Mouse (Mus musculus) liver, postnatal 0 days (tissue): ENCODE data around the gene Bcl2l10. TPM values are rescaled to one million over a fixed set of nuclear protein-coding genes. Genes with fewer than 3 reads are reported as not detected.

Experiments
- ATAC-seq: fragments of 200-750 bp; cut with Nextera tagmentation; 2 replicates; pipeline ENCODE4 v1.8.0; 2017; ENCODE audit warnings: mild to moderate bottlenecking, moderate library complexity
- DNase-seq: peaks from one replicate; pipeline ENCODE4 v3.0.0-alpha.2; 2016
- H3K27ac ChIP-seq: fragments of 300-500 bp; sonication (generic); 2 replicates; pipeline ENCODE4 v1.5.1; 2014; ENCODE audit warnings: antibody characterized with exemption, moderate library complexity, mild to moderate bottlenecking, low read depth
- H3K27me3 ChIP-seq: fragments of 300-500 bp; sonication (generic); 2 replicates; pipeline ENCODE4 v1.6.1; 2014; ENCODE audit warnings: low read length, control low read depth, mixed read lengths; ENCODE audit not compliant: insufficient read depth
- H3K36me3 ChIP-seq: fragments of 300-500 bp; sonication (generic); replicated peaks from 2 replicates; pipeline ENCODE4 v1.6.1; 2014; ENCODE audit warnings: mild to moderate bottlenecking, control low read depth, low read length, moderate library complexity, mixed read lengths; ENCODE audit not compliant: insufficient read depth
- H3K4me1 ChIP-seq: fragments of 300-500 bp; sonication (generic); 2 replicates; pipeline ENCODE4 v1.6.1; 2014; ENCODE audit warnings: antibody characterized with exemption, mild to moderate bottlenecking, control low read depth; ENCODE audit not compliant: insufficient read depth
- H3K4me2 ChIP-seq: fragments of 300-500 bp; sonication (generic); 2 replicates; pipeline ENCODE4 v1.6.1; 2014; ENCODE audit warnings: low read depth, mild to moderate bottlenecking, low read length, moderate library complexity, mixed read lengths
- H3K4me3 ChIP-seq: fragments of 300-500 bp; sonication (generic); 2 replicates; pipeline ENCODE4 v1.5.1; 2014; ENCODE audit warnings: low read depth, low read length
- H3K9ac ChIP-seq: fragments of 300-500 bp; sonication (generic); replicated peaks from 2 replicates; pipeline ENCODE4 v1.6.1; 2014; ENCODE audit warnings: mild to moderate bottlenecking, moderate library complexity
- H3K9me3 ChIP-seq: fragments of 300-500 bp; sonication (generic); 2 replicates; pipeline ENCODE4 v1.6.1; 2016; ENCODE audit warnings: mild to moderate bottlenecking, control low read depth, low read length, mixed read lengths
- CTCF ChIP-seq: sonication (generic); IDR thresholded peaks from 2 replicates; pipeline ENCODE4 v1.5.1; 2016; ENCODE audit warnings: antibody characterized with exemption, low read depth
- EP300 ChIP-seq: IDR thresholded peaks from 2 replicates; pipeline ENCODE4 v1.6.1; 2016; ENCODE audit warnings: antibody characterized with exemption, low read depth, mild to moderate bottlenecking
- WGBS: fragments of 180-500 bp; shearing (Covaris S2); extraction: QIAGEN DNeasy Blood & Tissue Kit; methylation state at CpG from one replicate; pipeline ENCODE4 v1.1.7; 2014; ENCODE audit not compliant: insufficient replicate concordance; 5-methylcytosine and 5-hydroxymethylcytosine counted together
- polyA plus RNA-seq: library from polyadenylated mRNA; unstranded; fragments of >200 nt; fragmentation: Nextera tagmentation; extraction: Ambion mirVana; gene quantifications from 2 replicates; pipeline ENCODE4 v1.2.1, GENCODE M21; 2015

The Bcl2l10 gene
- polyA plus RNA-seq, 1 experiment from 2014 or later = not detected

- ATAC-seq (no peak), DNase-seq (no peak)
- no peak overlapping the region for H3K9ac ChIP-seq
- no peak overlapping the region for H3K4me2 ChIP-seq
- peaks cover 22% of the 10 kb centered on the region for H3K36me3 ChIP-seq
- no peaks in the 10 kb centered on the region for H3K9me3 ChIP-seq
- no peaks in the 10 kb centered on the region for H3K27me3 ChIP-seq
- H3K4me3 ChIP-seq = no peak overlapping the region
- H3K4me1 ChIP-seq = no peaks in the 10 kb centered on the region
- TF ChIP-seq EP300 (no peak), CTCF (no peak)
- no peak overlapping the region for H3K27ac ChIP-seq
- 77% methylated on average over 3 of the region's 3 CpGs for WGBS
Measured at GRCm38 (mm10) chr9:75384337-75384962, 36.9 kb downstream of the Bcl2l10 start.

GRCm38 (mm10) chr9:75385218-75385974 lies 37.8 kb downstream of the Bcl2l10 start:
- DNase-seq (no peak), ATAC-seq (no peak)
- Histone ChIP-seq H3K4me3 (no peak overlapping the region), H3K4me2 (no peak overlapping the region), H3K9ac (no peak overlapping the region), H3K36me3 (peaks cover 29% of the 10 kb centered on the region), H3K27ac (no peak overlapping the region), H3K9me3 (no peaks in the 10 kb centered on the region), H3K4me1 (no peaks in the 10 kb centered on the region), H3K27me3 (no peaks in the 10 kb centered on the region)
- TF ChIP-seq EP300 (0 out of 2 replicates have a peak, but pooled peaks have one; percentile 33), CTCF (no peak)
- 78% methylated on average over 9 of the region's 9 CpGs for WGBS

DNA sequence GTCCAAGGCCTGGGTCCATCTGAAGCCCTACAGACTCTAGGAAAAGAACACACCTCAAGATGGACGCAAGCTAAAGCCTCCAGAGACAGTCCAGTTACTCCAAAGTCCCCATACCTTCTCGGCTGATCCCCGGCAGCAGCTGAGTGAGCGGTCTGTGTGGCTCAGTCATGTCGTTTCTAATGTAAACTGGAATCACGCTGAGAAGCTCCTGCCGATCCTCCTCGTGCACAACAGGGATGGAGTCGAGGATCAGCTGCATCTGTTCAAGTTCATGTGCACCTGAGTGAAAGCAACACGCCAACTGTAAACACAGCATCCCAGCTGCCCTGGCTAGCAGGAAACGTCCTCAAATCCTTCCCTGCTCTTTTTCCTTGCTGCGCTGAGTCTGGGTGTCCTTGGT lies 45.7 kb downstream of the Bcl2l10 start:
- Histone ChIP-seq H3K4me3 (no peak overlapping the region), H3K9ac (no peak overlapping the region), H3K4me1 (no peaks in the 10 kb centered on the region), H3K27ac (no peak overlapping the region), H3K4me2 (no peak overlapping the region), H3K27me3 (no peaks in the 10 kb centered on the region), H3K9me3 (no peaks in the 10 kb centered on the region), H3K36me3 (peaks cover 61% of the 10 kb centered on the region)
- WGBS = 85% methylated on average over 12 of the region's 12 CpGs
- no peak for DNase-seq
- TF ChIP-seq EP300 (no peak), CTCF (no peak)
- no peak for ATAC-seq

DNA sequence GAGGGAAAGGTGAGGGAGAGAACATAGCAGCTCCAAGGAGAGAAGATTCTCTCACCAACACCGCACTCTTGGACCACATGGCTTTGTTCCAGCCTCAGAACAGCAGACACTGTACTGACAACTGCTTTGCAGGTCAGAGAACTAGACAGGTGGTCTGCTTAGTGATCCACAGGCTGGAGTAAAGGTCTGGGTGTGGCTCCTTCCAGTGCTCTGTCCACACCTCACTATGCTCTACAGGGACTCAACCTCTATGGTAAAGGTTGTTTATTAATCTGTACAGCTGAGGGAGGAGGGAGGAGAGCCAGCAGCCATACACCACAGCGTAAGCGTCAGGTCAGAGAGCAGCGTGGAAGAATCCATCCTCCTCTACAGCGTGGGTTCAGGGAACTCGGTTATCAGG lies 48.4 kb downstream of the Bcl2l10 start:
- Histone ChIP-seq H3K27ac (no peak overlapping the region), H3K4me3 (no peak overlapping the region), H3K4me2 (no peak overlapping the region), H3K9me3 (no peaks in the 10 kb centered on the region), H3K4me1 (peaks cover 5% of the 10 kb centered on the region), H3K27me3 (no peaks in the 10 kb centered on the region), H3K36me3 (peaks cover 42% of the 10 kb centered on the region), H3K9ac (no peak overlapping the region)
- DNase-seq = no peak
- 63% methylated on average over 6 of the region's 6 CpGs for WGBS
- no peak for ATAC-seq
- TF ChIP-seq CTCF (no peak), EP300 (no peak)

DNA sequence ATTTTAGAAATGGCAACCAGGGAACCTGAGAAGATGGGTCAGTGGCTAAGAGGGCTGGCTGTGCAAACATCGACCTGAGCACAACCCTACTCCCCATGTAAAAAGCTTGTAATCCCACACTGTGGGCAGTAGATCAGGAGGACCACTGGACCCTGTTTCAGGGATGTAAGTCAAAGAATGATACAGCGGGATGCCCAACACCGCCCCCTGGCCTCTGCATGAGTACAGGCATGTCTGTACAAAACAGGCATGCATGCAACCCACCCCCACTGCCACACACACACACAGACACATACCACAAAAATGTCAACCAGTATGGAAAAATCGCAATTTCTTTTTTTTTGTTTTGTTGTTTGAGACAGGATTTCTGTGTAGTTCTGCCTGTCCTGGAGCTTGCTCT lies 51.5 kb downstream of the Bcl2l10 start:
- DNase-seq = no peak
- TF ChIP-seq EP300 (no peak), CTCF (peak; percentile 39)

DNA sequence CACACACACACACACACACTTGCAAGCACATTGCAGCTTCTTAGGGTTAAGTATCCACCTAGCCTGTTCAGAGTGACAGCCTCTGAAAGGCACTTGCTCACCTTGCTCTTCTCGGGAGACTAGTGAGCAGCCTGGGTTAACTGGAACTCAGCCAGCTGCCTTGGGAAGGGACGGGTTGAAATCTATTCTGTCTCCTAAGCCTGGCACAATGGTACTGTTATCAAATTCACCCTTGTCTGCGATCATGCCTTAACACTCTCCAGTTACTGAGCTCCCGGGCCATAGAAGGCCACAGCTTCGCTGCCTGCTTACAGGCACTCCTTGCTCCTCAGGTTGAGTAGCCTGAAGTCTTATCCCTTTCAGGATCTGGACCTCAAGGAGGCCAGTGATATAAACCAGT lies 53.1 kb downstream of the Bcl2l10 start:
- peaks cover 26% of the 10 kb centered on the region for H3K4me1 ChIP-seq
- no peak for ATAC-seq

More for the DNA sequence above, 51.5 kb downstream of the Bcl2l10 start:
- Histone ChIP-seq H3K9me3 (no peaks in the 10 kb centered on the region), H3K36me3 (peaks cover 23% of the 10 kb centered on the region), H3K4me1 (peaks cover 17% of the 10 kb centered on the region), H3K9ac (no peak overlapping the region), H3K27me3 (no peaks in the 10 kb centered on the region), H3K27ac (no peak overlapping the region), H3K4me2 (no peak overlapping the region), H3K4me3 (no peak overlapping the region)
- ATAC-seq = no peak
- 89% methylated on average over 4 of the region's 4 CpGs for WGBS

More for the DNA sequence above, 53.1 kb downstream of the Bcl2l10 start:
- Histone ChIP-seq H3K36me3 (peaks cover 13% of the 10 kb centered on the region), H3K4me3 (no peak overlapping the region), H3K4me2 (no peak overlapping the region), H3K9me3 (no peaks in the 10 kb centered on the region), H3K27ac (no peak overlapping the region), H3K27me3 (no peaks in the 10 kb centered on the region), H3K9ac (no peak overlapping the region)
- 50% methylated on average over 5 of the region's 5 CpGs for WGBS
- no peak for DNase-seq
- TF ChIP-seq CTCF (no peak), EP300 (no peak)

Other genes starting within 250 kb of the Bcl2l10 start
- 0.33 and 0.48 TPM in 2 replicates for gene Myo5c, start 115.7 kb upstream of the Bcl2l10 start, polyA plus RNA-seq
- 1.8 and 2.4 TPM in 2 replicates for gene Gnb5, start 41.5 kb upstream of the Bcl2l10 start, polyA plus RNA-seq
- gene Mapk6, start 62.2 kb downstream of the Bcl2l10 start, polyA plus RNA-seq = 17.2 and 18.4 TPM in 2 replicates
- gene Leo1, start 93.8 kb downstream of the Bcl2l10 start, polyA plus RNA-seq = 10.5 and 11.3 TPM in 2 replicates
- 24.9 and 30.6 TPM in 2 replicates for gene Tmod3, start 211.9 kb downstream of the Bcl2l10 start, polyA plus RNA-seq